Mouse (Mus musculus): Measurements from ENCODE around the gene Zfp207. TPM values are rescaled to one million over a fixed set of nuclear protein-coding genes. Genes with fewer than 3 reads are reported as not detected.
A peak's percentile ranks its signal among the peaks of the same experiment; 100 is the strongest.
"Not testable (repeated sequence)": the region's sequence is repeated elsewhere in the genome, so short reads cannot be mapped to it uniquely, and the experiment has no call there.

The Zfp207 gene
- polyA plus RNA-seq, 1 experiment: 54.4 TPM

- Histone ChIP-seq H3K27me3 (ENCODE audit: control insufficient read depth, insufficient read depth, low read length) (no peaks in the 10 kb centered on the region), H3K36me3 (ENCODE audit: control insufficient read depth, insufficient read depth, low read length) (peaks cover 18% of the 10 kb centered on the region), H3K4me1 (ENCODE audit: control insufficient read depth, insufficient read depth, insufficient read length, low read length) (no peaks in the 10 kb centered on the region), H3K4me3 (ENCODE audit: low read depth, low read length) (no peak overlapping the region), H3K27ac (ENCODE audit: insufficient read depth, low read depth, low read length) (no peak overlapping the region)
- WGBS: 51% methylated on average over 4 of the region's 4 CpGs
- no peak for TF ChIP-seq POLR2A (IDR thresholded peaks at IDR 0.05; ENCODE audit: low read depth, low read length)
- no peak for TF ChIP-seq CTCF (IDR thresholded peaks at IDR 0.05; ENCODE audit: extremely low read depth, insufficient read length, insufficient replicate concordance, low read depth, low read length)
These were observed 6.4 kb upstream of the Zfp207 start for GRCm38 (mm10) chr11:80376651-80377050.

DNA sequence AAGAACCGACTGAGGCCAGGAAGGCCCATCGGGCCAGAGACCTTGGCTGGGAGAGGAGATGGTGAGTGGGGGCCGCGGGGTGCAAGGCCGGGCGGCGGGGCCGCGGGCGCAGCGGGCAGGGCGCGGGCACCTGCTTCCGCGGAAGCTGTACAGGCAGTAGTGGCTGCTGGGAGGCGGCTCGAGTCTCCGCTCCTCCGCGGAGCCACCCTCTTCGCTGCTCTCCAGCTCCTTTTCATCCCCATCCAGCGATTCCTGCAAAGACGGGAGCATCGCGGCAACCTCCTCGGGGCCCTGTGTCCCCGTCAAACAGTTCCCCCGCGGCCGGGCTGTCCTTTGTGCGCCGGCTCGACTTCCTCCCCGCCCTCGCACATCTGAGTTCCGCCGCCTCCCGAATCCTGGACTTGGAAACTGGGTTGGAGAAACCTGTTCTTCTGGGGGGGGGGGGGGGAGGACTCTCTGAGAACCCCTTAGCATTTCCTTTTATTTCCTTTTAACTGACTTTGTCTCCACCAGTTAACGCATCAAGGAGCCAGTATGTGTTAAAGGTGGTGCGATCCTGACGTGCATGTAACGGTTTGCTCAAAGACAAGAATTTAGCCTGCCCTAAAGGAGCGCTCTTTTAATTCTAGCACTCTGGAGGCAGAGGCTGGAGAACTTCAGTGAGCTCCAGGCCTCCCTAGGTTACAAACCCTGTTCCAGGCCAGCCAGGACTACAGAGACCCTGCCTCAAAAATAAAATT is 5.2 kb upstream of the Zfp207 start, which contains the start of gene 5730455P16Rik:
Gene 5730455P16Rik, minus strand, starts transcription at position 323 of the 740 bp plus-strand sequence.
- H3K36me3 ChIP-seq (ENCODE audit: control insufficient read depth, insufficient read depth, low read length): peaks cover 15% of the 10 kb centered on the region
- no peaks in the 10 kb centered on the region for H3K4me1 ChIP-seq (ENCODE audit: control insufficient read depth, insufficient read depth, insufficient read length, low read length)
- H3K27ac ChIP-seq (ENCODE audit: insufficient read depth, low read depth, low read length): no peak within 1 kb of the TSS
- TF ChIP-seq POLR2A (IDR thresholded peaks at IDR 0.05; ENCODE audit: low read depth, low read length): peak; percentile 70
- no peak for TF ChIP-seq CTCF (IDR thresholded peaks at IDR 0.05; ENCODE audit: extremely low read depth, insufficient read length, insufficient replicate concordance, low read depth, low read length)
- H3K4me3 ChIP-seq (ENCODE audit: low read depth, low read length): peak within 1 kb of the TSS; percentile 99
- 1% methylated on average over 43 of the region's 43 CpGs for WGBS
- no peaks in the 10 kb centered on the region for H3K27me3 ChIP-seq (ENCODE audit: control insufficient read depth, insufficient read depth, low read length)

DNA sequence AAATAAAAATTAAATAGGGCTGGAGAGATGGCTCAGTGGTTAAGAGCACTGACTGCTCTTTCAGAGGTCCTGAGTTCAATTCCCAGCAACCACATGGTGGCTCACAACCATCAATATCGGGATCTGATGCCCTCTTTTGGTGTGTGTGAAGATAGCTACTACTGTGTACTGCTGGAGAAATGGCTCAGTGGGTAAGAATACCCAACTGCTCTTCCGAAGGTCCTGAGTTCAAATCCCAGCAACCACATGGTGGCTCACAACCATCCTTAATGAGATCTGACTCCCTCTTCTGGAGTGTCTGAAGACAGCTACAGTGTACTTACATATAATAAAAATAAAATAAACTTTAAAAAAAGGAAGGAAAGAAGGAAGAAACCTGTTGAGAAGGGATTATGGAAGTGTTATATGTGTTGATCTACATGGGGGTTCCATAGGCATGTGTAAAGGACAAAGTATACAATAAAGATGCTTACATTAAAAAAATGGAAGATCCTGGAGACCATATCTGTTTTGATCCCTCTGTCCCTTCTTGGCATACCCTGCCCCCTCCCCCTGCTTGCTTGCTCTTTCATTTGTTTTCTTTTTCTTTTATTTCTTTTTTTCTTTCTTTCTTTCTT is 4.5 kb upstream of the Zfp207 start:
- not testable (repeated sequence) for H3K27me3 ChIP-seq (ENCODE audit: control insufficient read depth, insufficient read depth, low read length); H3K27ac ChIP-seq (ENCODE audit: insufficient read depth, low read depth, low read length); H3K36me3 ChIP-seq (ENCODE audit: control insufficient read depth, insufficient read depth, low read length); H3K4me3 ChIP-seq (ENCODE audit: low read depth, low read length); H3K4me1 ChIP-seq (ENCODE audit: control insufficient read depth, insufficient read depth, insufficient read length, low read length)
- WGBS: 65% methylated on average over 2 of the region's 2 CpGs

DNA sequence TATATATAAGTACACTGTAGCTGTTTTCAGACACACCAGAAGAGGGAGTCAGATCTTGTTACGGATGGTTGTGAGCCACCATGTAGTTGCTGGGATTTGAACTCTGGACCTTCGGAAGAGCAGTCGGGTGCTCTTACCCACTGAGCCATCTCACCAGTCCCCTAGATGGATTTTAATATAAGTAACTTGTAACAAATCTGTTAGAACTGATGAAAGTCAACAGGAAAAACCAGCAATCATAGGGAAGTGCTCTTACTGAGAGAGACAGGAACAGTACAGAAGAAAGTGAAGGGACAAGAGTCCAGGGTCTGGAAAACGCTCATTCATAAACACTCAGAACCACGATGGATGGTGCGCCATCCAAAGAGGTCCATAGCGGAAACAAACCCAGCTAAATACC is 3.9 kb upstream of the Zfp207 start:
- 91% methylated on average over 7 of the region's 7 CpGs for WGBS

GRCm38 (mm10) chr11:80382626-80383018 is 457 bp upstream of the Zfp207 start:
- Histone ChIP-seq H3K4me1 (ENCODE audit: control insufficient read depth, insufficient read depth, insufficient read length, low read length) (0 out of 2 replicates have a peak, but pooled peaks cover 3% of the 10 kb centered on the region), H3K4me3 (ENCODE audit: low read depth, low read length) (peak overlapping the region; percentile 93), H3K27ac (ENCODE audit: insufficient read depth, low read depth, low read length) (peak overlapping the region; percentile 76), H3K27me3 (ENCODE audit: control insufficient read depth, insufficient read depth, low read length) (no peaks in the 10 kb centered on the region), H3K36me3 (ENCODE audit: control insufficient read depth, insufficient read depth, low read length) (peaks cover 9% of the 10 kb centered on the region)
- TF ChIP-seq POLR2A (IDR thresholded peaks at IDR 0.05; ENCODE audit: low read depth, low read length): no peak
- no peak for TF ChIP-seq CTCF (IDR thresholded peaks at IDR 0.05; ENCODE audit: extremely low read depth, insufficient read length, insufficient replicate concordance, low read depth, low read length)
- WGBS: under 1% methylated on average over 12 of the region's 12 CpGs

More for the DNA sequence above, 3.9 kb upstream of the Zfp207 start:
- not testable (repeated sequence) for H3K27me3 ChIP-seq (ENCODE audit: control insufficient read depth, insufficient read depth, low read length); H3K4me1 ChIP-seq (ENCODE audit: control insufficient read depth, insufficient read depth, insufficient read length, low read length); H3K36me3 ChIP-seq (ENCODE audit: control insufficient read depth, insufficient read depth, low read length); H3K27ac ChIP-seq (ENCODE audit: insufficient read depth, low read depth, low read length); H3K4me3 ChIP-seq (ENCODE audit: low read depth, low read length)

DNA sequence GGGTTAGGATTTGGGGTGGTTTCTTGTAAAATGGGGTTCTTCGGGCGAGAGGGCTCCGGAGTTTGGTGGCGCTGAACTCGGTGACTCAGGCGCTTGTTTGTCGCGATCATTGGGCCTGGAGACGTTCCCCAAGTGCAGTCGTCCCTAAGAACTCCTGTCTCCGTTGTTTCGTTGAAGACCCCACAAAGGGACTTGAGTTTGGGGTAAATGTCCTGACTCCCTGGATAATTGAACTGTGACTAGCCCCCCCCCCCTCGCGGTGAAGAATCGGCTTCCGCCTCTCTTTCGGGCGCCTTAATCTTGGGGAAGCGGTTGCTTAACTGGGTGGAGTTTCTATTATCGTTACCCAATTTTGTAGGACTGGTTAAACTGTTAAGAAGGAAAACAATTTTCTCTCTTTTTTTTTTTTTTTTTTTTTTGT is 557 bp downstream of the Zfp207 start:
- Histone ChIP-seq H3K36me3 (ENCODE audit: control insufficient read depth, insufficient read depth, low read length) (peaks cover 13% of the 10 kb centered on the region), H3K4me1 (ENCODE audit: control insufficient read depth, insufficient read depth, insufficient read length, low read length) (0 out of 2 replicates have a peak, but pooled peaks cover 3% of the 10 kb centered on the region), H3K27me3 (ENCODE audit: control insufficient read depth, insufficient read depth, low read length) (no peaks in the 10 kb centered on the region), H3K4me3 (ENCODE audit: low read depth, low read length) (peak overlapping the region; percentile 93), H3K27ac (ENCODE audit: insufficient read depth, low read depth, low read length) (peak overlapping the region; percentile 83)
- TF ChIP-seq CTCF (IDR thresholded peaks at IDR 0.05; ENCODE audit: extremely low read depth, insufficient read length, insufficient replicate concordance, low read depth, low read length) (0 out of 2 replicates have a peak, but pooled peaks have one; percentile 5), POLR2A (IDR thresholded peaks at IDR 0.05; ENCODE audit: low read depth, low read length) (no peak; the same call in 1 of the 2 replicates)
- under 1% methylated on average over 20 of the region's 20 CpGs for WGBS

DNA sequence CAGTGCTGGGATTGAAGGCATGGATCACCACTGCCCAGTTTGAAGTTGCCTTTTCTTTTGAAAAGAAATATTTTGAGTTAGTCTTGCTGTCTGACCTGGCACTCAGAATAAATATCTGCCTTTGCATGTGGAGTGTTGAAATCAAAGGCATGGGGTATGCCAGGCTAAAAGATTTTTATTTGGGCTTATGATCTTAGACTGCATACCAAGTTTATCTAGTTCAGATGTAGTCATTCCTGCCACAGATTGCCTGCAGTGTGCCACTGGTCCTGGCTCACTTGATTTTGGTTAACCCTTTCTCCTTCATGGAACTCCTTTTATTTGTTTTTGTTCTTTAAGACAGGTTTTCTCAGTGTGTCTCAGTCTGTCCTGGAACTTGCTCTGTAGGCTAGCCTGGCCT is 1.4 kb downstream of the Zfp207 start:
- Histone ChIP-seq H3K27ac (ENCODE audit: insufficient read depth, low read depth, low read length) (no peak overlapping the region), H3K36me3 (ENCODE audit: control insufficient read depth, insufficient read depth, low read length) (peaks cover 18% of the 10 kb centered on the region), H3K27me3 (ENCODE audit: control insufficient read depth, insufficient read depth, low read length) (no peaks in the 10 kb centered on the region), H3K4me1 (ENCODE audit: control insufficient read depth, insufficient read depth, insufficient read length, low read length) (0 out of 2 replicates have a peak, but pooled peaks cover 3% of the 10 kb centered on the region), H3K4me3 (ENCODE audit: low read depth, low read length) (peak overlapping the region; percentile 61)
- no peak for TF ChIP-seq CTCF (IDR thresholded peaks at IDR 0.05; ENCODE audit: extremely low read depth, insufficient read length, insufficient replicate concordance, low read depth, low read length)
- TF ChIP-seq POLR2A (IDR thresholded peaks at IDR 0.05; ENCODE audit: low read depth, low read length): no peak
